In the genomic region with DNA sequence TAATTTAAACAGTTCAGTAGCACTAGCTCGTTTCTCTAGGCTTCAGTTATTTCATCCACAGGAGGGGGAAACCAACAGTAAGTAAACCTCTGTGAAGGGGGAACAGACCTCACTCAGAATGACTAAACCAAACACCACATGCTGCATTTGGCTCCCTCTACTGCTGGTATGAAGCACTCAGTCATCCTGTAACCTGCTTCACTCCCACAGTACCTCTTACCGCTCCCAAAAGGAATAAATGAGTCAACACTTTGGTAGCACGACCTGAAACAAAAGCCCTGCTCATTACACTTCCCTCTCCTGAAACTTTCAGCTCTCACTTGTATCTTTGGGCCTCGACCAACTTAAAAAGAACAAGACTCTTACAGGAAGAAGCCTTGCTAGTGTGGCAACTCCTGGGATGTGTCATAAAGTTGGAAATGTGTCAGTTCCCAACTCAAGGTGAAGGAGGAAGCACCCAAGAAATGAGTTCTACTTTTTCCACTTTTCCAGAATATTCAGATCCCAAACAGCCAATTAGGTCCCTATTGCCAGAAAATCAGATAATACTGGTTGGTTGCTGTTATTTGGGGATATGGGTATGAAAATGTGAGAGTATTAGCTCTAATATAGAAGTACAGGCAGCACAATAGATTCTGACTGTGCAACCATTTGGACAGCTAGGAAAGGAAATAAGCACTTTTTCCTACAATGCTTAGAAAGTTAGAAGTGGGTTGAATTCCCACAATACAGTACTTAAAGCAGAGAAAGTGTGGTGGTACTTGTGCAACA, we compare ENCODE assay signal across 9 mouse cellular contexts. TPM values are rescaled to one million over a fixed set of nuclear protein-coding genes. Genes with fewer than 3 reads are reported as not detected.
DNase-seq lines count a peak whose midpoint lies in the region; ATAC-seq and TF ChIP-seq lines count a peak whose summit lies in the region.
"Had no signal": no experiment of that assay in that cellular context is flagged by ENCODE, and none has a peak within 500 bp of the region (broad histone marks: within the 10 kb centered on the region; RNA-seq: fewer than 3 reads in every experiment).

No protein-coding gene starts in this region.

- no peak for TF ChIP-seq POLR2A in limb, embryonic 14.5 days (IDR thresholded peaks at IDR 0.05; ENCODE audit: borderline replicate concordance, extremely low read depth, insufficient read depth, insufficient read length)

- H3K27ac ChIP-seq in kidney, embryonic 14.5 days (ENCODE audit: low read depth, low read length), result no peak overlapping the region
- H3K27ac ChIP-seq in limb, embryonic 14.5 days (replicated peaks; ENCODE audit: low read depth, low read length), result no peak overlapping the region

- H3K27me3 ChIP-seq in kidney, embryonic 14.5 days (ENCODE audit: control insufficient read depth, insufficient read depth, low read length), result no peaks in the 10 kb centered on the region
- no peaks in the 10 kb centered on the region for H3K27me3 ChIP-seq in limb, embryonic 14.5 days (ENCODE audit: control insufficient read depth, insufficient read depth, low read length)

- 0 out of 2 replicates have a peak, but pooled peaks have one; percentile 32 for ATAC-seq in kidney, embryonic 14.5 days (ENCODE audit: low FRiP score, low TSS enrichment)
- ATAC-seq in common myeloid progenitor, adult 5-6 weeks (replicated peaks; ENCODE audit: low read depth, poor library complexity, severe bottlenecking), result 0 out of 2 replicates have a peak, but pooled peaks have one; percentile 54
- no peak for ATAC-seq in limb, embryonic 14.5 days (ENCODE audit: low FRiP score, low read depth)
- ATAC-seq in inflammation-experienced regulatory T-cells, adult 6 months, result no peak

- peak; percentile 16 for DNase-seq in adrenal gland, postnatal 10 days
- DNase-seq in adrenal gland, adult 8-10 months, result no peak
- DNase-seq in kidney, adult 11 months, result no peak
- DNase-seq in limb, embryonic 14.5 days (ENCODE audit: low spot score), result peak; percentile 52
- DNase-seq in urinary bladder, adult 2 months (ENCODE audit: low spot score), result no peak

- 54% methylated on average over 4 of the region's 4 CpGs for WGBS in kidney, embryonic 14.5 days
- WGBS in limb, embryonic 14.5 days, result 42% methylated on average over 4 of the region's 4 CpGs

- H3K4me3 ChIP-seq in kidney, embryonic 14.5 days (ENCODE audit: low read length), result no peak overlapping the region
- no peak overlapping the region for H3K4me3 ChIP-seq in limb, embryonic 14.5 days (replicated peaks; ENCODE audit: low read length)
- H3K4me3 ChIP-seq: myocyte had no signal

- H3K36me3 ChIP-seq in kidney, embryonic 14.5 days (ENCODE audit: control insufficient read depth, insufficient read depth, low read length), result peaks cover 80% of the 10 kb centered on the region
- H3K36me3 ChIP-seq in limb, embryonic 14.5 days (ENCODE audit: control insufficient read depth, insufficient read depth, low read length), result peaks cover 93% of the 10 kb centered on the region

- no peak overlapping the region for H3K9ac ChIP-seq in kidney, embryonic 14.5 days (ENCODE audit: low read depth, low read length)
- no peak overlapping the region for H3K9ac ChIP-seq in limb, embryonic 14.5 days (ENCODE audit: low read depth, low read length, severe bottlenecking)

- no peaks in the 10 kb centered on the region for H3K9me3 ChIP-seq in kidney, embryonic 14.5 days (ENCODE audit: control insufficient read depth, low read length)
- no peaks in the 10 kb centered on the region for H3K9me3 ChIP-seq in limb, embryonic 14.5 days (ENCODE audit: control insufficient read depth, low read length)

- no peak overlapping the region for H3K4me2 ChIP-seq in kidney, embryonic 14.5 days (replicated peaks; ENCODE audit: low read depth, low read length)
- H3K4me2 ChIP-seq in limb, embryonic 14.5 days (replicated peaks; ENCODE audit: low read depth, low read length, severe bottlenecking), result no peak overlapping the region

- H3K4me1 ChIP-seq in kidney, embryonic 14.5 days (ENCODE audit: control insufficient read depth, insufficient read depth, low read length), result no peaks in the 10 kb centered on the region
- H3K4me1 ChIP-seq in limb, embryonic 14.5 days (ENCODE audit: control insufficient read depth, insufficient read depth, low read length), result no peaks in the 10 kb centered on the region

RNA-seq across cellular contexts. Expression of gene Rad52, which starts 21.9 kb away (rescaled TPM):
- 10 to 100 TPM; 13.0 to 19.4 TPM for total RNA-seq in adrenal gland, postnatal 10 days (2021)
- 10 to 100 TPM; 15.6 to 33.5 (median 22.0) TPM for total RNA-seq in adrenal gland, adult 8-10 months (2022)
- 22.4 and 29.8 TPM in 2 replicates for polyA plus RNA-seq in kidney, embryonic 14.5 days (2014; fragmentation: Nextera tagmentation; extraction: Ambion mirVana)
- 17.9 and 21.1 TPM in 2 replicates for total RNA-seq in common myeloid progenitor, adult 5-6 weeks (2017)
- 52.7 and 64.5 TPM in 2 replicates for polyA plus RNA-seq in limb, embryonic 14.5 days (2012; rRNA removed)
- 22.3 and 22.5 TPM in 2 replicates for polyA plus RNA-seq in limb, embryonic 14.5 days (2014; fragmentation: Nextera tagmentation; extraction: Ambion mirVana)
- 10 to 100 TPM; 32.2 to 59.2 (median 46.8) TPM for polyA plus RNA-seq in inflammation-experienced regulatory T-cells, adult 6 months (2017; shearing (Covaris generic))
- polyA plus RNA-seq in urinary bladder, adult 2 months (2012; rRNA removed), result 28.8 and 39.4 TPM in 2 replicates

Comparison
In these comparisons a context has a peak if more than half of its experiments do, and no peak if none do; other contexts are left out.
1. DNase-seq: peak in adrenal gland, postnatal 10 days (single experiment) and limb, embryonic 14.5 days (single experiment); none in adrenal gland, adult 8-10 months (single experiment), kidney, adult 11 months (single experiment) and urinary bladder, adult 2 months (single experiment).
2. ATAC-seq: peak in kidney, embryonic 14.5 days (single experiment) and common myeloid progenitor, adult 5-6 weeks (single experiment); none in limb, embryonic 14.5 days (single experiment) and inflammation-experienced regulatory T-cells, adult 6 months (single experiment).